Mouse (Mus musculus) forebrain, embryonic 15.5 days (tissue): ENCODE measurements around the gene Glod4. TPM values are rescaled to one million over a fixed set of nuclear protein-coding genes. Genes with fewer than 3 reads are reported as not detected.

ENCODE experiments used
- ATAC-seq: fragments of 200-750 bp; cut with Nextera tagmentation; replicated peaks from 2 replicates; pipeline ENCODE4 v1.8.0; 2017; ENCODE audit warnings: mild to moderate bottlenecking, moderate TSS enrichment, moderate library complexity
- H3K27ac ChIP-seq: fragments of 300-500 bp; sonication (generic); replicated peaks from 2 replicates; pipeline ENCODE4 v1.5.1; 2015; ENCODE audit warnings: mild to moderate bottlenecking, inconsistent platforms
- H3K27me3 ChIP-seq: fragments of 300-500 bp; sonication (generic); 2 replicates; pipeline ENCODE4 v1.6.1; 2015; ENCODE audit warnings: inconsistent platforms
- H3K36me3 ChIP-seq: fragments of 300-500 bp; sonication (generic); 2 replicates; pipeline ENCODE4 v1.6.1; 2015; ENCODE audit warnings: mild to moderate bottlenecking, inconsistent platforms
- H3K4me1 ChIP-seq: fragments of 300-500 bp; sonication (generic); 2 replicates; pipeline ENCODE4 v1.6.1; 2015; ENCODE audit warnings: inconsistent platforms
- H3K4me2 ChIP-seq: fragments of 300-500 bp; sonication (generic); replicated peaks from 2 replicates; pipeline ENCODE4 v1.6.1; 2015; ENCODE audit warnings: mild to moderate bottlenecking, inconsistent platforms
- H3K4me3 ChIP-seq: fragments of 300-500 bp; sonication (generic); 2 replicates; pipeline ENCODE4 v1.5.1; 2015; ENCODE audit warnings: mild to moderate bottlenecking, inconsistent platforms
- H3K9ac ChIP-seq: fragments of 300-500 bp; sonication (generic); replicated peaks from 2 replicates; pipeline ENCODE4 v1.6.1; 2015; ENCODE audit warnings: mild to moderate bottlenecking, inconsistent platforms
- H3K9me3 ChIP-seq: fragments of 300-500 bp; sonication (generic); 2 replicates; pipeline ENCODE4 v1.6.1; 2016; ENCODE audit warnings: inconsistent platforms
- WGBS: fragments of 180-500 bp; shearing (Covaris S2); methylation state at CpG from one replicate; pipeline ENCODE4 v1.1.7; 2015; ENCODE audit warnings: mixed read lengths; 5-methylcytosine and 5-hydroxymethylcytosine counted together
- polyA plus RNA-seq: library from polyadenylated mRNA; unstranded; fragments of >200 nt; fragmentation: Nextera tagmentation; extraction: Ambion mirVana; gene quantifications from 2 replicates; pipeline ENCODE4 v1.2.1, GENCODE M21; 2015

Gene Glod4
- polyA plus RNA-seq, 1 experiment from 2014 or later, result 120 TPM

GRCm38 (mm10) chr11:76084943-76085342, 158.6 kb downstream of the Glod4 start:
- peaks cover 31% of the 10 kb centered on the region for H3K36me3 ChIP-seq
- H3K4me2 ChIP-seq, result no peak overlapping the region
- no peak overlapping the region for H3K4me3 ChIP-seq
- 94% methylated on average over 1 of the region's 1 CpGs for WGBS
- no peaks in the 10 kb centered on the region for H3K27me3 ChIP-seq
- H3K9ac ChIP-seq, result no peak overlapping the region
- H3K4me1 ChIP-seq, result no peaks in the 10 kb centered on the region
- H3K27ac ChIP-seq, result no peak overlapping the region
- ATAC-seq, result no peak
- H3K9me3 ChIP-seq, result no peaks in the 10 kb centered on the region

DNA sequence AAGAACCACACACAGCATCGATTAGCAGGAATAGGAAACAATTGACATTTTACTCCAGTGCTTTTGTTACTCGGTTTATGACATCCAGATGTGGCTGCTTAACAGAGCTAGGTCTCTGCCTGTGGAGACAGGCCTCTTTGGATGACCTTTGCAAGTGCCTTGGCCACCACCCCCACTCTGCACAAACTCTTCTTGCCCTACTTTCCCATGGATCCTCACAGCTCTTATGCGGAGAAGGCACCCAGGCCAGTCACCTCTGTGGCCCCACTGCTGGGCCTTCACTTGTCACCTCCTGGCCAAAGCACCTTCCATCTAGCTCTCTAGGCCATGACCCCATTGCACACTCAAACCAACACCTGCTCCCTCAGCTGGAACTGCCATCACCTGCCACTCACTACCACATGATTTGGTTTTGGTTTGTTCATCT, 159.6 kb downstream of the Glod4 start:
- 92% methylated on average over 3 of the region's 3 CpGs for WGBS
- no peaks in the 10 kb centered on the region for H3K9me3 ChIP-seq
- peaks cover 31% of the 10 kb centered on the region for H3K36me3 ChIP-seq
- no peaks in the 10 kb centered on the region for H3K4me1 ChIP-seq
- H3K27me3 ChIP-seq, result no peaks in the 10 kb centered on the region
- H3K9ac ChIP-seq, result no peak overlapping the region
- H3K4me2 ChIP-seq, result no peak overlapping the region
- no peak for ATAC-seq
- no peak overlapping the region for H3K4me3 ChIP-seq
- H3K27ac ChIP-seq, result no peak overlapping the region

GRCm38 (mm10) chr11:76081048-76081640, 162.4 kb downstream of the Glod4 start:
- H3K9ac ChIP-seq, result no peak overlapping the region
- H3K4me3 ChIP-seq, result no peak overlapping the region
- no peaks in the 10 kb centered on the region for H3K27me3 ChIP-seq
- no peak overlapping the region for H3K27ac ChIP-seq
- no peaks in the 10 kb centered on the region for H3K4me1 ChIP-seq
- H3K36me3 ChIP-seq, result peaks cover 27% of the 10 kb centered on the region
- no peaks in the 10 kb centered on the region for H3K9me3 ChIP-seq
- ATAC-seq, result no peak
- 86% methylated on average over 6 of the region's 6 CpGs for WGBS
- H3K4me2 ChIP-seq, result no peak overlapping the region

- no peaks in the 10 kb centered on the region for H3K27me3 ChIP-seq
- H3K9me3 ChIP-seq, result no peaks in the 10 kb centered on the region
- no peak overlapping the region for H3K4me3 ChIP-seq
- H3K4me1 ChIP-seq, result no peaks in the 10 kb centered on the region
- no peak overlapping the region for H3K27ac ChIP-seq
- ATAC-seq, result no peak
- no peak overlapping the region for H3K9ac ChIP-seq
- 81% methylated on average over 2 of the region's 2 CpGs for WGBS
- H3K4me2 ChIP-seq, result no peak overlapping the region
- H3K36me3 ChIP-seq, result peaks cover 29% of the 10 kb centered on the region
These were observed 163.2 kb downstream of the Glod4 start for GRCm38 (mm10) chr11:76080293-76080692.

GRCm38 (mm10) chr11:76077341-76077740, 166.2 kb downstream of the Glod4 start:
- ATAC-seq, result no peak
- no peaks in the 10 kb centered on the region for H3K27me3 ChIP-seq
- no peak overlapping the region for H3K9ac ChIP-seq
- H3K27ac ChIP-seq, result no peak overlapping the region
- peaks cover 35% of the 10 kb centered on the region for H3K36me3 ChIP-seq
- H3K4me1 ChIP-seq, result no peaks in the 10 kb centered on the region
- no peak overlapping the region for H3K4me2 ChIP-seq
- no peaks in the 10 kb centered on the region for H3K9me3 ChIP-seq
- no peak overlapping the region for H3K4me3 ChIP-seq
- WGBS, result 88% methylated on average over 6 of the region's 6 CpGs

DNA sequence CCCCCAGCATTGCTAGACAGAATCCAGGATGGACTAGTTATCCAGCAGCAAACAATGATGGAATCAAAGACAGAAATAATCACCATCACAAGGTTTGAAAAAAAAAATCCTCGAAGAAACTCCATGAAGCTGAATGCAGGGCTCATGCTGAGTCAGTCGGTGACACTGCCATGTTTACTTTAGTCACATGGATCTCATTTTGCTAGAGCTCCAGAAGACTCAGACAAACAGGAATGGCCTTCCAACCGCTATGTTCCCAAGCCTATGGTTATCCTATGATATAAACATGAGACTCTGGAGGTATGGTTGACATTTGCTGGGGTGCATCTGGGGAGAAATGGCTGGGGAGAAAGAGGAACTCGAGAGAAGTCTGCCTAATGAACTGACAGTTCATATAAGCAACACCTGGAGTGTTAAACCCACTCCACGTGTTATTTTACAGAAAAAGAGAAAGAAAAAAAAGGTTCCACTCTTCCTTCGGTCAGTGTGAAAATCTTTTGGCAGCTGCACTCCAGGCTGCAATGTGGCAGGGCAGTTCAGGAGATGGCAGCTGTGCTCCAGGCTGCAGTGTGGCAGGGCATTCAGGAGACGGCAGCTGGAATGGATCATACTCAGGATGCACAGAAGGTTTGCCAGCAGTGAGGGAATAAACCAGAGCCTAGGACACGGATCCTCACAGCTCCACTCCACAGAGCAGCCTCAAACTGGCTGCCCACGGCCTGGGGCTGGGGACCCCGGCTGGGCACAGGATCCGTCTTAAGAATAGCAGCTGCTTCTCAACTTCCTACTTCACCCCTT, 169.0 kb downstream of the Glod4 start:
- Histone ChIP-seq H3K9me3 (no peaks in the 10 kb centered on the region), H3K27me3 (no peaks in the 10 kb centered on the region), H3K4me2 (no peak overlapping the region), H3K9ac (no peak overlapping the region), H3K27ac (no peak overlapping the region), H3K36me3 (peaks cover 28% of the 10 kb centered on the region), H3K4me3 (no peak overlapping the region), H3K4me1 (no peaks in the 10 kb centered on the region)
- no peak for ATAC-seq
- 71% methylated on average over 11 of the region's 11 CpGs for WGBS

Other genes starting within 250 kb of the Glod4 start
- 2.1 and 4.1 TPM in 2 replicates for gene 1700016K19Rik, start 243.8 kb downstream of the Glod4 start, polyA plus RNA-seq
- gene Rflnb, start 215.9 kb downstream of the Glod4 start, polyA plus RNA-seq, result 5.9 and 6.1 TPM in 2 replicates
- 66.6 and 67.6 TPM in 2 replicates for gene Vps53, start 64.1 kb downstream of the Glod4 start, polyA plus RNA-seq
- gene Fam57a, start 64.1 kb downstream of the Glod4 start, polyA plus RNA-seq, result 20.2 TPM in 2 replicates
- not detected in 2 replicates for gene Dbil5, start 26.1 kb downstream of the Glod4 start, polyA plus RNA-seq
- 18.1 and 18.7 TPM in 2 replicates for gene Gemin4, start 26.1 kb downstream of the Glod4 start, polyA plus RNA-seq
- 20.2 and 22.2 TPM in 2 replicates for gene Mrm3, start within 50 bp of the Glod4 start, polyA plus RNA-seq
- 15.4 and 19.9 TPM in 2 replicates for gene Nxn, start 155.4 kb upstream of the Glod4 start, polyA plus RNA-seq
- gene Timm22, start 163.2 kb upstream of the Glod4 start, polyA plus RNA-seq, result 93.3 and 106 TPM in 2 replicates